Mouse (Mus musculus) forebrain, embryonic 16.5 days (tissue): ENCODE results near the gene Zfp704. TPM values are rescaled to one million over a fixed set of nuclear protein-coding genes. Genes with fewer than 3 reads are reported as not detected.

Source experiments
- ATAC-seq: fragments of 200-750 bp; cut with Nextera tagmentation; 2 replicates; pipeline ENCODE4 v1.8.0; 2017; ENCODE audit warnings: mild to moderate bottlenecking, moderate library complexity
- H3K27ac ChIP-seq: fragments of 300-500 bp; sonication (generic); 2 replicates; pipeline ENCODE4 v1.5.1; 2014; ENCODE audit warnings: low read length, control low read depth
- H3K27me3 ChIP-seq: fragments of 300-500 bp; sonication (generic); replicated peaks from 2 replicates; pipeline ENCODE4 v1.6.1; 2014; ENCODE audit warnings: low read length; ENCODE audit not compliant: control insufficient read depth, insufficient read depth
- H3K36me3 ChIP-seq: fragments of 300-500 bp; sonication (generic); 2 replicates; pipeline ENCODE4 v1.6.1; 2014; ENCODE audit not compliant: control insufficient read depth, insufficient read depth
- H3K4me1 ChIP-seq: fragments of 300-500 bp; sonication (generic); replicated peaks from 2 replicates; pipeline ENCODE4 v1.6.1; 2014; ENCODE audit warnings: low read length; ENCODE audit not compliant: control insufficient read depth, insufficient read depth
- H3K4me2 ChIP-seq: fragments of 300-500 bp; sonication (generic); 2 replicates; pipeline ENCODE4 v1.6.1; 2014; ENCODE audit warnings: mild to moderate bottlenecking, low read length, control low read depth
- H3K4me3 ChIP-seq: fragments of 300-500 bp; sonication (generic); replicated peaks from 2 replicates; pipeline ENCODE4 v1.5.1; 2014; ENCODE audit warnings: mild to moderate bottlenecking, low read length, control low read depth
- H3K9ac ChIP-seq: fragments of 300-500 bp; sonication (generic); replicated peaks from 2 replicates; pipeline ENCODE4 v1.6.1; 2014; ENCODE audit warnings: low read depth, low read length, control low read depth
- H3K9me3 ChIP-seq: fragments of 300-500 bp; sonication (generic); 2 replicates; pipeline ENCODE4 v1.6.1; 2016; ENCODE audit warnings: low read length; ENCODE audit not compliant: control insufficient read depth
- WGBS: fragments of 180-500 bp; shearing (Covaris S2); extraction: QIAGEN DNeasy Blood & Tissue Kit; methylation state at CpG from one replicate; pipeline ENCODE4 v1.1.7; 2014; 5-methylcytosine and 5-hydroxymethylcytosine counted together
- polyA plus RNA-seq: library from polyadenylated mRNA; unstranded; fragments of >200 nt; fragmentation: Nextera tagmentation; extraction: Ambion mirVana; gene quantifications from 2 replicates; pipeline ENCODE4 v1.2.1, GENCODE M21; 2015

Zfp704 gene
- polyA plus RNA-seq, 1 experiment from 2014 or later, result 19.7 TPM

DNA sequence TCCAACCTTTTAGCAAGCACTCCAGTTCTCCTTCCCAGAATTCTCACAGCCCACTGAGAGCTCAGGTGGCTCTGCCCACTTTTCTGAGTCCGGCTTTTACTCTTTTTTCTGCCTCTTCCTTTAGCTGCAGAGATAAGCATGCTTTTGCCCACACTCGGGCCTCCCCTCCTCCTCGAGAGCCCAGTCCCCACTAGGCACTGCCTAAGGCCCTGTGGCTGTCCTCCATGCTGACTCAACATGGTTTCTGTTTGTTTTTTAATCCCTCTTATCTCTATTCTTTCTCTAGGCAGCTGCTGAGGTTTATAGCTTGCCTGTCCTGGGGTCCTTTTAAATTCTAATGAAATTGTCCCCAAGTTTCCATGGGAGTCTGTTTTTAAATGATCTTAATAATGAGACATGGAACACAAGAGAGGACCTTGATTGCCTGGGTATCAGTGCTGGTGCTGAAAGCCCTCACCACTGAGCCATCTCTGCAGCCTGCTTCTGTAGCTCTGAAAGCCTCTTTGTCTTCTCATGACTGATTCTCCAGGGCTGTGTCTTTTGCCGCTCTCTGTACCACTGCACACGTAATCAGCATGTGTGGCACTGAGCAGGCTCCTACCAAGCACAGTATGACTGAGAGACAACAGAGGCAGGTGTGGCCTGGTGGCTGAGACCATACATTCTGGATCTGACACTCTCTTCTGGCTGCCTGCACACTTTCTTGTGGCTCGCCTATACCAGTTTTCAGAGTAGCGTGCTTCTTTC lies 160.5 kb downstream of the Zfp704 start:
- no peaks in the 10 kb centered on the region for H3K9me3 ChIP-seq
- no peak overlapping the region for H3K9ac ChIP-seq
- H3K36me3 ChIP-seq, result peaks cover 8% of the 10 kb centered on the region
- no peaks in the 10 kb centered on the region for H3K27me3 ChIP-seq
- no peak overlapping the region for H3K4me3 ChIP-seq
- ATAC-seq, result 0 out of 2 replicates have a peak, but pooled peaks have one; percentile 43
- H3K27ac ChIP-seq, result no peak overlapping the region
- no peaks in the 10 kb centered on the region; the same call in 1 of the 2 replicates for H3K4me1 ChIP-seq
- H3K4me2 ChIP-seq, result no peak overlapping the region
- WGBS, result 45% methylated on average over 7 of the region's 7 CpGs

DNA sequence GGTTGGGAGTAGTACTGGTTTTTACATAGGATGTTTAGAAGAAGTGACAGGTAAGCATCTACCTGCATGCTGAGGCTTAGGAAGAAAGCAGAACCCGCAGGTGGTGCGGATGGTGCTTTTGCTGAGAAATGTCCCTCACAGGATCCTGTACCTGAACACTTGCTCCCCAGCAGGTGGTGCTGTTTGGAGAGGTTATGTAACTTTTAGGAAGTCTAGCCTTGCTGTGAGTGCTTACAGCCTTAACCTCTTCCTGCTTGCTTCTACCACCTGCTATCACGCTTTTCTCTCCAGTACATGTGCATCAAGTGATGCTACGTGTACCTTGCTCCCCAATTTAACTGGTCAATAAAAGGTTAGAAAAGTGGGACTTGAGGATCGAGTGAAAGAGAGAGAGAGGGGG lies 161.3 kb downstream of the Zfp704 start:
- no peak for ATAC-seq
- Histone ChIP-seq H3K4me1 (no peaks in the 10 kb centered on the region; the same call in 1 of the 2 replicates), H3K4me2 (no peak overlapping the region), H3K27ac (no peak overlapping the region), H3K36me3 (peaks cover 8% of the 10 kb centered on the region), H3K9ac (no peak overlapping the region), H3K9me3 (no peaks in the 10 kb centered on the region), H3K4me3 (no peak overlapping the region), H3K27me3 (no peaks in the 10 kb centered on the region)
- WGBS, result 96% methylated on average over 5 of the region's 5 CpGs

DNA sequence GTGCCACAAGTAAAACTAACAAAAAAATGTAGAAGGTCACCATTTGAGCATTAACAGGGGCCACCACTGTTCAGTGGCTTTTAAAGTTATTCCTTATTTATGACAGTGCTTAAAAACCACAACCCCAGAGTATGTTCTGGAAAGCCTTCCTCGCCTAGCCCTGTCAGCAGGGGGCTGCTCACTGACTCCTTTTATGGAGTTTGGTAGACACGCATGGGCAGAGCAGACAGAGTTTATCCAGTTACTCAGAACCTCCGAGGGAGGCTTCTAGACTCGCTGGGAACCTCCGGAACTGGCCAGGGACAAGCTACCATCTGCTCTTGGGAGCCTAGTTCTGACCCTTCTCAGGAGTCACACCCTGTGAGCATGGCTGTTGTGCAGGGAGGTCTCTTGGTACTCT lies 165.3 kb downstream of the Zfp704 start:
- H3K9ac ChIP-seq, result no peak overlapping the region
- no peaks in the 10 kb centered on the region for H3K9me3 ChIP-seq
- no peak overlapping the region for H3K27ac ChIP-seq
- WGBS, result 84% methylated on average over 5 of the region's 5 CpGs
- H3K4me3 ChIP-seq, result no peak overlapping the region
- peaks cover 8% of the 10 kb centered on the region for H3K36me3 ChIP-seq
- no peak for ATAC-seq
- H3K4me2 ChIP-seq, result no peak overlapping the region
- H3K27me3 ChIP-seq, result no peaks in the 10 kb centered on the region
- H3K4me1 ChIP-seq, result no peaks in the 10 kb centered on the region; the same call in 1 of the 2 replicates

DNA sequence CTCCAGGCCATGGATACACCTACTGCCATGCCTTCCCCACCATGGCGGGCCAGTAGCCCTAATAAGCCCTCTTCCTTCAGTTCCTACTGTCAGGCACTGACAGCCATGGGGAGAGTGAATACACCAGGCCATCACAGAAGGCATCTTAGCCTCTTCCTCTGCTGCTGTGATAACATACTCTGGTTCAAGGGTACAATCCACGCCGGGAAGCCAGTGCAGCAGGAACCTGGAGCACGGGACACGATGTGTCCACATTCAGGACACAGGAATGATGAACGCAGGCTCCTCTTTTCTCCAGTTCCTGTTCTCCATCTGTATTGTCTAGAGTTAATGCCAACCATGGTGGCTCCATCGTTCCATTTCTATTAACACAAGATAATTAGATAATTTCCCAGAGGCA lies 165.9 kb downstream of the Zfp704 start:
- H3K4me3 ChIP-seq, result no peak overlapping the region
- no peak overlapping the region for H3K27ac ChIP-seq
- 92% methylated on average over 7 of the region's 7 CpGs for WGBS
- H3K9me3 ChIP-seq, result no peaks in the 10 kb centered on the region
- peaks cover 8% of the 10 kb centered on the region for H3K36me3 ChIP-seq
- no peak overlapping the region for H3K9ac ChIP-seq
- H3K4me1 ChIP-seq, result no peaks in the 10 kb centered on the region
- H3K4me2 ChIP-seq, result no peak overlapping the region
- ATAC-seq, result no peak
- no peaks in the 10 kb centered on the region for H3K27me3 ChIP-seq

DNA sequence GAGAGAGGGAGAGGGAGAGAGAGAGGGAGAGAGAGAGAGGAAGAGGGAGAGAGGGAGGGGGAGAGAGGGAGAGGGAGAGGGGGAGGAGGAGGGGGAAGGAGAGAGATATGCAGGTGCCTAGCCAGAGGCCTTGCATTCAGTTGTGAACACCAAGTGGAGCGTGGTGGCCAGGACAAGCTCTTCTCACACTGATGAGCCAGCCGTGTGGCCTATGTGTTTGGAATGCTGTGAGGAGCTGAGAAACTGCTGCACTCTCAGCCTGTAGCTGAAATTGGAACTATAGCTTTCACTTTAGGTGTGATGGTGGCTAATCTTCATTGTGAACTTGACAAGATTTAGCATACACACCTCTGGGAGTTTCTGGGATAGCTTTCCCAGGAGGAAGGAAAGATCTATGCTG lies 166.4 kb downstream of the Zfp704 start:
- H3K4me1 ChIP-seq, result no peaks in the 10 kb centered on the region
- 91% methylated on average over 2 of the region's 2 CpGs for WGBS
- no peak for ATAC-seq
- no peak overlapping the region for H3K27ac ChIP-seq
- no peak overlapping the region for H3K9ac ChIP-seq
- H3K27me3 ChIP-seq, result no peaks in the 10 kb centered on the region
- no peak overlapping the region for H3K4me2 ChIP-seq
- H3K36me3 ChIP-seq, result peaks cover 8% of the 10 kb centered on the region
- H3K9me3 ChIP-seq, result no peaks in the 10 kb centered on the region
- H3K4me3 ChIP-seq, result no peak overlapping the region

DNA sequence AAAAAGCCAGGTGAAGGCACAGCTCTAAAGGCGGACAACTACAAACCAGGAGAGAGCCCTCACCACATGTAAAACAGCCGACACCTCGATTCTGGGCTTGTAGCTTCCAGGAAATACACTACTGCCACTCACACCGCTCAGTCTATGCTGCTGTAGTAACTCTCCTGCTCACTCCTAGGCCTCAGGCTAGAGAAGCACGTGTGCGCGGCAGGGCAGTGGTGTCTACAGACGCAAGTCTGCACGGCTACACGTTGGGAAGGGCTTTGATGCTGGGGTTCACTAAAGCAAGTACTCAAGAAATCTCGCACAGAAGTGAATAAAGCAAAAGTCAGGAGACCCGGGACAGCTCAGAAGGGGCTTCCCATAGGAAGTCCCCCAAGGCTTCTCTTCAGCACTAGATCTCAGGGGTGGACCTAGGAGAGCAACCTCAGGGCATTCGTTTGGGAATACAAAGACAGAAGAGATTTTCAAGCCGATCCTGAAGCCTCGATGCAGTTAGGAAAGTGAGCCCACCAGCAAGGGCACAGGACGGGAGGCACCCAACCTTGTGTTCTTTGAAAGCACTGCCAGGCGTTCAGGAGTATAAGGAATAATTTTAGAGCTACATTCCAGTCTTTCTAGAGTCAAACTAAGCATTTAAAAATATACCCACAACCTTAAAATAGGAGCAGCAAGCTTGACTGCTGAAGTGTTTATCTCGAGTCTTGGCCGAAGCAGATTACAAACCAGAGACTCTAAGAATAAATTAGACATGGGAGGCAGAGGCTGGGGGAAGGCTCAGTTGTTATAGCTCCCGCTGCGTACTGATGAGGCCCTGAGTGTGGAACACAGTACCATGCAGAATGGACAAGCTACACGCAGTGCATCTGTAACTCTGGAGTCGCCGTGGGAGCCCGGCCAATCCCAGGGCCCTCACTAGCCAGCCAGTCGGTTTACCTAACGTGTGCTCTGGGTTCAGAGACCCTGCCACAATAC lies 168.0 kb downstream of the Zfp704 start:
- H3K9ac ChIP-seq, result no peak overlapping the region
- no peak overlapping the region for H3K4me2 ChIP-seq
- H3K4me3 ChIP-seq, result no peak overlapping the region
- ATAC-seq, result peak; percentile 18; the same call in 1 of the 2 replicates
- 91% methylated on average over 27 of the region's 27 CpGs for WGBS
- no peaks in the 10 kb centered on the region for H3K27me3 ChIP-seq
- no peaks in the 10 kb centered on the region for H3K4me1 ChIP-seq
- H3K9me3 ChIP-seq, result no peaks in the 10 kb centered on the region
- no peak overlapping the region for H3K27ac ChIP-seq
- H3K36me3 ChIP-seq, result peaks cover 6% of the 10 kb centered on the region; the same call in 1 of the 2 replicates

DNA sequence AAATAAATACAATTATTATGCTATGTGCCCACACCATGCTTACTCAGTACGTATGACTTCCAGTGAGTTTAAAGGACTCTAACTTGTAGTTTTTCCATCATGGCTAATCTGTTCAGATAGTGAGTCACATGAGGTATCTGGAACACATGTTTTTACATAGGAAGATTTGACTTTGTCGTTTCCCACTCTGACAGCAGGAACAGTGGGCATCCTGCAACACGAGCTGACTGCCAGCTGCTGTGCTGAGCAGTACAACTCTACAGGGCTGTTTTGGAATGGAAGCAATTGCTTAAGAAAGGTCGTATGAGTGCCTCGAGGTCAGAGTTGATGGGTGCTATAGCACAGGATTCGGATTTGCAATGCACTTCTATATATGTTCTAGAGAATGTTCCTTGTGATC lies 169.4 kb downstream of the Zfp704 start:
- WGBS, result 87% methylated on average over 6 of the region's 6 CpGs
- Histone ChIP-seq H3K4me1 (peaks cover 3% of the 10 kb centered on the region; the same call in 1 of the 2 replicates), H3K27ac (no peak overlapping the region), H3K4me3 (no peak overlapping the region), H3K36me3 (peaks cover 6% of the 10 kb centered on the region), H3K4me2 (no peak overlapping the region), H3K9me3 (no peaks in the 10 kb centered on the region), H3K9ac (no peak overlapping the region), H3K27me3 (no peaks in the 10 kb centered on the region)
- ATAC-seq, result no peak

DNA sequence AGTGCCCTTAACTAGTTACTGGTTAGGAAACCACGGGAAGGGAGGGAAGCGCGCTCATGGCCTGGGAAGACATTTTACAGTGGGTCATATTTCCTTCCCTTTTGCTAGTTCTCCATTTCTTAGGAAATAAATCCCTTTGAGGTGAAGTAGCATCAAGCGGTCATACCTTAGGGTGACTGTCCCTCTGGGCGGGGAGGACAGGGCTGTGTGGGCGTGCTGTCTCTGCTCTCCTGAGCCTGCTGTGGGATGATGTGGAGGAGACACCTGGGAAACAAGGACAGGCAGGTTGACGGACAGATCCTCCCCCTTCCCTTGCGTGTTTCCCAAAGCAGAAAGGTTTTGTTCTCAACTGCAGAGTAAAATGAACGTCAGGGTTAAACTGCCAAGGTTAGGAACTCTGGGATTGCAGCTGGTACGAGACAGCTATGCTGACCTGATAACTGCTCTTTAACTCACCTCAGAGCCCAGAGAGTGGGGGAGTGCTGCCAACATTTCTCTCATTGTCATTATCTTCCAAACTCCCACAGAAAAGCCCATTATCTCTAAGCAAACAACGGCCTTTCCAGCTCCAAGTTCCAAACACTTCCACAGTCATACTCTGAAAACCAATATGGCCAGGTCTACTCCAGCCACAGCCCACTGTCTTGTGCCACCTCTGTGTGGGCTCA lies 170.1 kb downstream of the Zfp704 start:
- Histone ChIP-seq H3K9ac (no peak overlapping the region), H3K27me3 (no peaks in the 10 kb centered on the region), H3K4me3 (no peak overlapping the region), H3K27ac (no peak overlapping the region), H3K4me2 (no peak overlapping the region), H3K36me3 (peaks cover 10% of the 10 kb centered on the region), H3K9me3 (no peaks in the 10 kb centered on the region), H3K4me1 (peaks cover 3% of the 10 kb centered on the region; the same call in 1 of the 2 replicates)
- 88% methylated on average over 11 of the region's 11 CpGs for WGBS
- no peak for ATAC-seq

DNA sequence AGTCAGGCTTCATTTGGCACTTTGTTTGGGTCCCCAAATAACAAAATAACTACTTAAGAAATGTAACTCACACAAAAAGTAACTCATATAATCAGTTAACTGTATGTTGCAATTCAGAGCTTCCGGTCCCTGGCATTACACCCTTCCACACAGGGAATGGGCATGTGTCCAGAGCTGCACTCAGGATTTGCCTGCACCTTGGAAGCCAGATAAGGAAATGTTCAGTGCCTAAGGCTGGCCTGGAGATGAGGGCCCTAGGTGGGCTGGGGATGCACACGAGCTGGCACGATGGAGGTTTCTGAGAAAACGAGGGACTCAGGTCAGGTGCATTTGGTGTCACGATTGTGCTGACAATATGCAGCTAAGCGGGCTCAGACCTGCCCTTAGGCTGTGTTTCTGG lies 173.6 kb downstream of the Zfp704 start:
- no peaks in the 10 kb centered on the region for H3K9me3 ChIP-seq
- WGBS, result 71% methylated on average over 6 of the region's 6 CpGs
- ATAC-seq, result no peak

More for the DNA sequence above, 173.6 kb downstream of the Zfp704 start:
- Histone ChIP-seq H3K36me3 (peaks cover 10% of the 10 kb centered on the region), H3K4me1 (peaks cover 3% of the 10 kb centered on the region; the same call in 1 of the 2 replicates), H3K9ac (no peak overlapping the region), H3K27ac (no peak overlapping the region), H3K27me3 (no peaks in the 10 kb centered on the region), H3K4me2 (no peak overlapping the region), H3K4me3 (no peak overlapping the region)
